ENCODE assay signal across 29 mouse cellular contexts in the genomic region with DNA sequence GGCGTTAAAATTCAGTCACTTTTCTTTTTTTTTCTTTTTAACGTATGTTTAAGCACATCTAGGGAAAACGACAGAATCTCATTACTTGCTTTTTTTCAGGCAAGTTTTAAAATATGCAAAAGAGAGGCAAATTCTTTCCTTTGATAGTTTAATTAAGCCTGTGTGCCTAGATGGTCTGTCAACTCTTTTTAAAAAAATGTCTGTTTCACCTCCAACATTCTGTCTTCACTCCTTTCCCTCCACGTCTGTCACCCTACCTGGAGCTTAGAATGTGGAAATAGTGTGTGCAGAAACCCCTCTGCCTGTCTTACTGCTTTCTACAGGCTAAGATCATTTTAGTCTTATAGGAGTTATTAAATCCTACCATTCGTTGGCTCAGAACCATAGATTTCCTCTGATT.
"Had no signal": no experiment of that assay in that cellular context is flagged by ENCODE, and none has a peak within 500 bp of the region (broad histone marks: within the 10 kb centered on the region; RNA-seq: fewer than 3 reads in every experiment).

No protein-coding gene starts in this region.

- H3K4me1 ChIP-seq: liver, embryonic 13.5 days; liver, embryonic 15.5 days had no signal

- H3K4me2 ChIP-seq: heart, embryonic 11.5 days; heart, embryonic 13.5 days; heart, embryonic 15.5 days; hindbrain, embryonic 12.5 days; hindbrain, embryonic 14.5 days; intestine, embryonic 15.5 days; limb, embryonic 12.5 days; liver, embryonic 11.5 days; liver, embryonic 13.5 days; liver, embryonic 15.5 days had no signal

- H3K27ac ChIP-seq: heart, adult 2 months; heart, embryonic 13.5 days; heart, embryonic 15.5 days; hindbrain, embryonic 10.5 days; hindbrain, embryonic 12.5 days; hindbrain, embryonic 14.5 days; intestine, embryonic 15.5 days; left cerebral cortex, adult 2 months; limb, embryonic 10.5 days; limb, embryonic 12.5 days; liver, embryonic 13.5 days; liver, embryonic 15.5 days had no signal

- H3K27me3 ChIP-seq: heart, embryonic 13.5 days; heart, embryonic 15.5 days; hindbrain, embryonic 12.5 days; intestine, embryonic 15.5 days; limb, embryonic 12.5 days; liver, embryonic 13.5 days; liver, embryonic 15.5 days had no signal

- H3K4me3 ChIP-seq: heart, adult 2 months; heart, embryonic 13.5 days; heart, embryonic 15.5 days; hindbrain, embryonic 10.5 days; hindbrain, embryonic 12.5 days; intestine, embryonic 15.5 days; left cerebral cortex, adult 2 months; limb, embryonic 10.5 days; limb, embryonic 12.5 days; liver, embryonic 13.5 days; liver, embryonic 15.5 days had no signal

- H3K9ac ChIP-seq: heart, embryonic 13.5 days; heart, embryonic 15.5 days; hindbrain, embryonic 12.5 days; hindbrain, embryonic 14.5 days; intestine, embryonic 15.5 days; limb, embryonic 12.5 days; liver, embryonic 13.5 days; liver, embryonic 15.5 days; liver, postnatal 0 days had no signal

- H3K36me3 ChIP-seq: heart, embryonic 13.5 days; heart, embryonic 15.5 days; hindbrain, embryonic 10.5 days; hindbrain, embryonic 12.5 days; intestine, embryonic 15.5 days; limb, embryonic 10.5 days; limb, embryonic 12.5 days; liver, embryonic 13.5 days; liver, embryonic 15.5 days had no signal

- H3K9me3 ChIP-seq: heart, embryonic 13.5 days; heart, embryonic 15.5 days; hindbrain, embryonic 10.5 days; hindbrain, embryonic 12.5 days; intestine, embryonic 15.5 days; limb, embryonic 10.5 days; limb, embryonic 12.5 days; liver, embryonic 13.5 days; liver, embryonic 15.5 days had no signal

- ATAC-seq: hindbrain, embryonic 16.5 days; inflammation-experienced regulatory T-cells, adult 6 months; intestine, embryonic 15.5 days; intestine, postnatal 0 days; liver, postnatal 0 days had no signal

- DNase-seq: gastrocnemius, postnatal 14 days; gastrocnemius, postnatal 36 days; heart, adult 11 months; heart, adult 2 months; heart, postnatal 14 days; heart, postnatal 36 days; kidney, adult 18-20 months; kidney, adult 8-10 months; kidney, postnatal 10 days; kidney, postnatal 25 days; kidney, postnatal 4 days; liver; liver, embryonic 13.5 days; liver, postnatal 0 days had no signal
